Mouse (Mus musculus): ENCODE measurements around the gene Vps13d.

DNA sequence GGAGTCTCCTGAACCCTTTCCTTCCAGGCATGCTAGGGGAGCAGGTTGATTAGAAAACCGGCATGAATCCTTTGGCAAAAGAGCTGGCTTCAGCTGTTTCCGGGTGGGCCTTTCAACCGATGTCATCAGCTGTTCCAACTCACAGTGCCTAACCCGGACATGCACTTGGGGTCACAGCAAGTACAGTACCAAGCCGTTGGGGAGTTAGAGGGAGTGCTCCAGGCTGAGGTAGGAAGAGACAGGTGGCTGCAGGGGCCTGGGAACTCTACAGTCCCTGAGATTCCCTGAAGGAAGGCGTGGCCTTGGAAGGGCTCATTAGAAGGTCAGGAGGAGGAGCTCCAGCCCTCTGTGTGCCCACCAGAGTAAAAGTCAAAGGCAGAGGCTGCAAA is 20.0 kb upstream of the Vps13d start:
- TF ChIP-seq POLR2A (IDR thresholded peaks at IDR 0.05; ENCODE audit: insufficient read depth, low read length) (no peak), CTCF (IDR thresholded peaks at IDR 0.05; ENCODE audit: low read depth, low read length) (no peak), EP300 (IDR thresholded peaks at IDR 0.05; ENCODE audit: insufficient read depth, low read depth, low read length) (peak; percentile 65; the same call in 1 of the 2 replicates)
